In the genomic region with DNA sequence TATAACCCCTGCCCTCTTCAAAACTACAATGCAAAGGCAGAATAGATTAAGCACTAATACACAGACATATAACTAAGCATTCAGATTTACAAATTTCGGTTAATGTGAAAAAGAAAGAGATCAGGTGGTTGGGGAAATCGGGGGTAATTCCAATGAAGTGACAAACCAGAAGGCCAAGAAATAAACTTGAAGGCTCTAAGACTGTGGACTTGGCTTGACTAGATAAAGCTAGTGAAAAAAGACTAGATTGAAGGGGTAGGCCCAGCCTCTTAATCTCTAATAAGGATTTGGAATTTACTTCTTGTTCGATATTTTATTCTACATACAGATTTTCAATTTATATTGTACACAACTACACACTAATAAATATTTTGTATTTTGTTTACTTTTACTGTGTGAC, we compare ENCODE assay signal across 8 mouse cellular contexts. TPM values are rescaled to one million over a fixed set of nuclear protein-coding genes. Genes with fewer than 3 reads are reported as not detected.
A peak's percentile ranks its signal among the peaks of the same experiment; 100 is the strongest.
DNase-seq lines count a peak whose midpoint lies in the region; ATAC-seq and TF ChIP-seq lines count a peak whose summit lies in the region.

TSS of gene Arhgef26 (plus strand) at position 301 of the 400 bp plus-strand sequence.

- DNase-seq in heart, adult 2 months: no peak
- DNase-seq in heart, postnatal 4 days: no peak
- no peak for DNase-seq in testis, postnatal 10 days (ENCODE audit: low spot score)
- no peak for DNase-seq in stomach, postnatal 0 days (ENCODE audit: low spot score)
- no peak for DNase-seq in adrenal gland, postnatal 36 days

- H3K27ac ChIP-seq in heart, adult 2 months: peak within 1 kb of the TSS; percentile 70
- no peak within 1 kb of the TSS for H3K27ac ChIP-seq in testis, adult 2 months (ENCODE audit: control insufficient read depth, insufficient read depth, low read depth, low read length)
- H3K27ac ChIP-seq in limb, embryonic 13.5 days: peak within 1 kb of the TSS; percentile 58; the same call in 1 of the 2 replicates
- peak within 1 kb of the TSS; percentile 79 for H3K27ac ChIP-seq in stomach, postnatal 0 days (replicated peaks)

- TF ChIP-seq EP300 in heart, adult 2 months (IDR thresholded peaks at IDR 0.05; ENCODE audit: insufficient read depth, low read depth, low read length): no peak
- TF ChIP-seq EP300 in stomach, postnatal 0 days (optimal IDR thresholded peaks at IDR 0.05): no peak

- peak within 1 kb of the TSS; percentile 70 for H3K4me3 ChIP-seq in heart, adult 2 months
- H3K4me3 ChIP-seq in testis, adult 2 months (ENCODE audit: control insufficient read depth, low read depth, low read length): peak within 1 kb of the TSS; percentile 72
- peak within 1 kb of the TSS; percentile 74 for H3K4me3 ChIP-seq in limb, embryonic 13.5 days
- peak within 1 kb of the TSS; percentile 75 for H3K4me3 ChIP-seq in stomach, postnatal 0 days (ENCODE audit: low read depth, low read length)

- no peaks in the 10 kb centered on the region for H3K36me3 ChIP-seq in heart, adult 2 months (ENCODE audit: control insufficient read depth, insufficient read depth, low read length)
- H3K36me3 ChIP-seq in testis, adult 2 months (ENCODE audit: control insufficient read depth, insufficient read depth, low read length): no peaks in the 10 kb centered on the region
- no peaks in the 10 kb centered on the region for H3K36me3 ChIP-seq in limb, embryonic 13.5 days
- H3K36me3 ChIP-seq in stomach, postnatal 0 days (ENCODE audit: control insufficient read depth, insufficient read depth, low read length): no peaks in the 10 kb centered on the region

- ATAC-seq in limb, embryonic 13.5 days (ENCODE audit: low FRiP score, low read depth): no peak
- ATAC-seq in stomach, postnatal 0 days (ENCODE audit: low FRiP score, low TSS enrichment): no peak
- ATAC-seq in erythroid progenitor cell, adult 5-6 weeks (replicated peaks; ENCODE audit: low FRiP score, poor library complexity, severe bottlenecking): no peak

- peaks cover 1% of the 10 kb centered on the region; the same call in 1 of the 2 replicates for H3K4me1 ChIP-seq in heart, adult 2 months (ENCODE audit: control insufficient read depth, insufficient read depth, low read length)
- H3K4me1 ChIP-seq in testis, adult 2 months (ENCODE audit: control insufficient read depth, insufficient read depth, low read length): no peaks in the 10 kb centered on the region; the same call in 1 of the 2 replicates
- H3K4me1 ChIP-seq in limb, embryonic 13.5 days: peaks cover 14% of the 10 kb centered on the region
- no peaks in the 10 kb centered on the region; the same call in 1 of the 2 replicates for H3K4me1 ChIP-seq in stomach, postnatal 0 days (replicated peaks; ENCODE audit: control insufficient read depth, insufficient read depth)

- H3K79me2 ChIP-seq in heart, adult 2 months (replicated peaks; ENCODE audit: control insufficient read depth, insufficient read depth, low read length): no peaks in the 10 kb centered on the region

- H3K9ac ChIP-seq in heart, adult 2 months (ENCODE audit: low read depth, low read length): peak within 1 kb of the TSS; percentile 76
- H3K9ac ChIP-seq in limb, embryonic 13.5 days: peak within 1 kb of the TSS; percentile 80
- peak within 1 kb of the TSS; percentile 77 for H3K9ac ChIP-seq in stomach, postnatal 0 days (ENCODE audit: low read length)

- intact Hi-C loops in heart, adult 2 months (cut with DNase I): loop anchor here (2.0 to 5.0 kb wide), 3 partner anchors 37 to 169 kb away; partner anchors contain the start of gene Dhx36

- H3K27me3 ChIP-seq in heart, adult 2 months (ENCODE audit: control insufficient read depth, insufficient read depth, low read length): 0 out of 2 replicates have a peak, but pooled peaks cover 1% of the 10 kb centered on the region
- H3K27me3 ChIP-seq in testis, adult 2 months (ENCODE audit: control insufficient read depth, insufficient read depth, low read length): no peaks in the 10 kb centered on the region
- peaks cover 25% of the 10 kb centered on the region for H3K27me3 ChIP-seq in limb, embryonic 13.5 days
- no peaks in the 10 kb centered on the region for H3K27me3 ChIP-seq in stomach, postnatal 0 days (ENCODE audit: control insufficient read depth, insufficient read depth, low read length)

- TF ChIP-seq POLR2A in heart, adult 2 months (IDR thresholded peaks at IDR 0.05; ENCODE audit: insufficient read depth, low read depth, low read length): no peak
- no peak for TF ChIP-seq POLR2A in testis, adult 2 months (IDR thresholded peaks at IDR 0.05; ENCODE audit: control insufficient read depth, low read depth, low read length)

- WGBS in heart, adult 2 months: 95% methylated on average over 3 of the region's 3 CpGs
- WGBS in limb, embryonic 13.5 days: 81% methylated on average over 3 of the region's 3 CpGs
- 82% methylated on average over 3 of the region's 3 CpGs for WGBS in stomach, postnatal 0 days

- H3K9me3 ChIP-seq in limb, embryonic 13.5 days: no peaks in the 10 kb centered on the region
- H3K9me3 ChIP-seq in stomach, postnatal 0 days (ENCODE audit: control insufficient read depth, low read length): no peaks in the 10 kb centered on the region

- TF ChIP-seq CTCF in heart, adult 2 months (IDR thresholded peaks at IDR 0.05): no peak
- no peak for TF ChIP-seq CTCF in testis, adult 2 months (IDR thresholded peaks at IDR 0.05; ENCODE audit: control insufficient read depth, insufficient read depth, insufficient replicate concordance, low read depth, low read length)
- no peak for TF ChIP-seq CTCF in stomach, postnatal 0 days (IDR thresholded peaks at IDR 0.05; ENCODE audit: low read depth)

- H3K4me2 ChIP-seq in limb, embryonic 13.5 days (replicated peaks): peak within 1 kb of the TSS; percentile 87
- H3K4me2 ChIP-seq in stomach, postnatal 0 days (replicated peaks; ENCODE audit: low read depth): peak within 1 kb of the TSS; percentile 60

RNA-seq across cellular contexts. Expression of gene Arhgef26, which starts in this region (rescaled TPM):
- total RNA-seq in heart, adult 2 months (2021): 1 to 10 TPM; 2.1 to 2.5 TPM
- polyA plus RNA-seq in heart, adult 2 months (2012; rRNA removed): 0.51 and 0.97 TPM in 2 replicates
- total RNA-seq in heart, postnatal 4 days (2021): 1 to 10 TPM; 4.7 to 7.8 TPM
- 0.38 and 0.64 TPM in 2 replicates for polyA plus RNA-seq in testis, adult 2 months (2012; rRNA removed)
- 9.6 and 10.5 TPM in 2 replicates for polyA plus RNA-seq in limb, embryonic 13.5 days (2015; fragmentation: Nextera tagmentation; extraction: Ambion mirVana)
- 5.2 and 5.9 TPM in 2 replicates for polyA plus RNA-seq in stomach, postnatal 0 days (2015; fragmentation: Nextera tagmentation; extraction: Ambion mirVana)
- total RNA-seq in erythroid progenitor cell, adult 5-6 weeks (2015; ENCODE audit: low replicate concordance): not detected in 2 replicates
- total RNA-seq in erythroid progenitor cell, adult 5-6 weeks (2017; ENCODE audit: low replicate concordance): 0.26 TPM in 1 of 2 replicates, not detected in the other
- 1 to 10 TPM; 1.8 to 2.5 TPM for total RNA-seq in adrenal gland, postnatal 36 days (2021)
